Mouse (Mus musculus): ENCODE measurements at regions not wholly inside any gene's neighbourhood (a gene's known extent, or its start where the extent isn't known, plus 50 kb on each side); places are given as distances from the start of the nearest gene placed in this dataset.

DNA sequence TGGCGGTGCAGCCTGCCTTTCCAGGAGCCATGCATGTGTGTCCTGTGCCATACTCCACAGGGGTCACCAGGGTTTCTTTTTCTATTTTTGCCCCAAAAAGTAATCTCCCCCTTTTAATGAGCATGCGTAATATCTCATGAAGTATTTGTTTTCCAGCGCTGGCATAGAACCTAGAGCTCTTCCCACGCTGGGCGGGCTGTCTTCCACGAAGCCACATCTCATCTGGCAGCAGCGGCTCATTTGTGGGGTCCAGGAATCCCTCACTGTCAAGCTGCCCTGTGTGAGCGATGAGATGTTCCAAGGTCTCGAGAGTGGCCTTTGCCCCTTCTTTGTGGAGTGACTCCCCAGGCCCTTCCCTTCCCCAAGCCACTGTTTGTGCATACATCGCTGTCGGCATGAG is 184.8 kb upstream of the Kcnab2 start:
- Histone ChIP-seq H3K4me3 (ENCODE audit: insufficient read depth, low read depth, low read length) (no peak overlapping the region), H3K9ac (ENCODE audit: low read depth, low read length) (no peak overlapping the region), H3K79me2 (ENCODE audit: control insufficient read depth, insufficient read depth, low read length) (no peaks in the 10 kb centered on the region), H3K36me3 (ENCODE audit: control insufficient read depth, insufficient read depth, low read length) (no peaks in the 10 kb centered on the region), H3K27ac (replicated peaks; ENCODE audit: insufficient read depth, low read depth, low read length) (no peak overlapping the region), H3K4me1 (ENCODE audit: control insufficient read depth, insufficient read depth, low read length) (no peaks in the 10 kb centered on the region), H3K27me3 (ENCODE audit: control insufficient read depth, insufficient read depth, low read length) (no peaks in the 10 kb centered on the region)
- TF ChIP-seq POLR2A (IDR thresholded peaks at IDR 0.05; ENCODE audit: extremely low read depth, insufficient read depth, low read length) = no peak
- no peak for TF ChIP-seq CTCF (IDR thresholded peaks at IDR 0.05; ENCODE audit: low read depth, low read length)
- 90% methylated on average over 11 of the region's 11 CpGs for WGBS
- DNase-seq (ENCODE audit: extremely low read depth, low read depth, low spot score) = no peak

DNA sequence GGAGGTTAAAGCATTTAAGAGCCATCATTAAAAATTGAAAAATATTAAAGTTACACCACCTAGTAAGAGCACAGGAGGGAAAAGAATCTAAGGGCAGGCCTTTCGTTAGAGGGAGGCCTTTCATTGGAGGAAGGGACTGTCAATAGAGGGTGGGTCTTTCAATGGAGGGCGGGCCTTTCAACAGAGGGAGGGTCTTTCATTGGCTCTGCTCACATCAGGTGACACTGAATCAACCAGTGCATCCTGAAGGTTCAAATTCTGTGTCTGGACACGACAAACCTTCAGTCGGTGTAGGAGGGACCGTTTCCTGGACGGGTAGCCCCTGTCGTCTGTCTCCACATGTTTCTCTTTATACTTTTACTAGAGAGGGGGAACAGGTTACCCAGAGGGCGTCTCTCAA is 172.5 kb upstream of the Kcnab2 start:
- DNase-seq (ENCODE audit: extremely low read depth, low read depth, low spot score) = no peak
- TF ChIP-seq CTCF (IDR thresholded peaks at IDR 0.05; ENCODE audit: low read depth, low read length) = no peak
- no peak for TF ChIP-seq POLR2A (IDR thresholded peaks at IDR 0.05; ENCODE audit: extremely low read depth, insufficient read depth, low read length)
- H3K4me3 ChIP-seq (ENCODE audit: insufficient read depth, low read depth, low read length) = no peak overlapping the region
- H3K36me3 ChIP-seq (ENCODE audit: control insufficient read depth, insufficient read depth, low read length) = no peaks in the 10 kb centered on the region
- no peaks in the 10 kb centered on the region for H3K79me2 ChIP-seq (ENCODE audit: control insufficient read depth, insufficient read depth, low read length)
- no peak overlapping the region for H3K27ac ChIP-seq (replicated peaks; ENCODE audit: insufficient read depth, low read depth, low read length)
- H3K9ac ChIP-seq (ENCODE audit: low read depth, low read length) = no peak overlapping the region
- H3K27me3 ChIP-seq (ENCODE audit: control insufficient read depth, insufficient read depth, low read length) = no peaks in the 10 kb centered on the region; the same call in 1 of the 2 replicates
- 76% methylated on average over 8 of the region's 8 CpGs for WGBS
- no peaks in the 10 kb centered on the region for H3K4me1 ChIP-seq (ENCODE audit: control insufficient read depth, insufficient read depth, low read length)

DNA sequence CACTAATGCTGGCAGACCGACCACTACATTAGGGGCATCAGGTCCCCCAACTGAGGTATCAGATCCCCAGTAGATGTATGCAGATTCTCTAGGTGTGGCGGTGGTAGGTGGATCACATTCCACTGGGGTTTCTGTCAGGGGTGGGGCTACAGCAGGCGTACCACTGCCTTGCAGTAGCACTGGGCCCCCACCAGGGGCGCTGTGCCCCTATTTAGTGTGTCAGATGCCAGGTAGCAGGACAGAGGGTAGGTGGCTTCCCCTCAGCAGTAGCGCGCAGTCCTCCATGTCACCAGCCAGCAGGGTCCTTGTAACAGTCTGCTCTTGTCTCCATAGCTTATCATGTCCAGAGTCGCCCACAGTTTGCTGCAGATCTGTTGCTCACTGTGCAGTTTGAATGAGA is 169.9 kb upstream of the Kcnab2 start:
- Histone ChIP-seq H3K79me2 (ENCODE audit: control insufficient read depth, insufficient read depth, low read length) (no peaks in the 10 kb centered on the region), H3K4me3 (ENCODE audit: insufficient read depth, low read depth, low read length) (no peak overlapping the region), H3K4me1 (ENCODE audit: control insufficient read depth, insufficient read depth, low read length) (no peaks in the 10 kb centered on the region), H3K36me3 (ENCODE audit: control insufficient read depth, insufficient read depth, low read length) (no peaks in the 10 kb centered on the region), H3K27ac (replicated peaks; ENCODE audit: insufficient read depth, low read depth, low read length) (no peak overlapping the region), H3K27me3 (ENCODE audit: control insufficient read depth, insufficient read depth, low read length) (no peaks in the 10 kb centered on the region; the same call in 1 of the 2 replicates), H3K9ac (ENCODE audit: low read depth, low read length) (no peak overlapping the region)
- WGBS = 47% methylated on average over 7 of the region's 7 CpGs
- DNase-seq (ENCODE audit: extremely low read depth, low read depth, low spot score) = no peak
- peak; percentile 67 for TF ChIP-seq CTCF (IDR thresholded peaks at IDR 0.05; ENCODE audit: low read depth, low read length)
- no peak for TF ChIP-seq POLR2A (IDR thresholded peaks at IDR 0.05; ENCODE audit: extremely low read depth, insufficient read depth, low read length)

DNA sequence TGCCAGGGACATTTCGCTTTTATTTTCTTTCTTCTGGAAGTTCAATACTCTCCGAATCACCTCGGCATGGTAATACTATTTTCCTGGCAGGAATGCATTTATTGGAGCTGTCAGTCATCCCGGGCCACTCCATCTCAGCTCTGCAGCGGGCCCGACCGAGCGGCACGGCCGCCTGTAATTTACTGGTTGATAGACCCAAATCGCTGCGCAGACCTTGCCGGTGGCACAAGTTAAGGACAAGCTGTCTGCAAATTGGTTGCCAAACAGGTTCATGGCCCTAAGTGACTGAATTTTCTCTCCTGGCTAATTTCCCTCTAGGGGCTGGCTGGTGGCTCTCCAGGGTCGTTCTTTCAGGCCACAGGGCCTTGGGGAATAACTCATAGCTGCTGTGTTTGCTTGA is 169.4 kb upstream of the Kcnab2 start:
- no peak overlapping the region for H3K27ac ChIP-seq (replicated peaks; ENCODE audit: insufficient read depth, low read depth, low read length)
- H3K4me1 ChIP-seq (ENCODE audit: control insufficient read depth, insufficient read depth, low read length) = no peaks in the 10 kb centered on the region
- H3K9ac ChIP-seq (ENCODE audit: low read depth, low read length) = no peak overlapping the region
- 91% methylated on average over 14 of the region's 14 CpGs for WGBS
- no peaks in the 10 kb centered on the region for H3K79me2 ChIP-seq (ENCODE audit: control insufficient read depth, insufficient read depth, low read length)
- H3K27me3 ChIP-seq (ENCODE audit: control insufficient read depth, insufficient read depth, low read length) = no peaks in the 10 kb centered on the region; the same call in 1 of the 2 replicates
- no peaks in the 10 kb centered on the region for H3K36me3 ChIP-seq (ENCODE audit: control insufficient read depth, insufficient read depth, low read length)
- TF ChIP-seq POLR2A (IDR thresholded peaks at IDR 0.05; ENCODE audit: extremely low read depth, insufficient read depth, low read length) = no peak
- no peak for TF ChIP-seq CTCF (IDR thresholded peaks at IDR 0.05; ENCODE audit: low read depth, low read length)
- DNase-seq (ENCODE audit: extremely low read depth, low read depth, low spot score) = no peak
- no peak overlapping the region for H3K4me3 ChIP-seq (ENCODE audit: insufficient read depth, low read depth, low read length)

DNA sequence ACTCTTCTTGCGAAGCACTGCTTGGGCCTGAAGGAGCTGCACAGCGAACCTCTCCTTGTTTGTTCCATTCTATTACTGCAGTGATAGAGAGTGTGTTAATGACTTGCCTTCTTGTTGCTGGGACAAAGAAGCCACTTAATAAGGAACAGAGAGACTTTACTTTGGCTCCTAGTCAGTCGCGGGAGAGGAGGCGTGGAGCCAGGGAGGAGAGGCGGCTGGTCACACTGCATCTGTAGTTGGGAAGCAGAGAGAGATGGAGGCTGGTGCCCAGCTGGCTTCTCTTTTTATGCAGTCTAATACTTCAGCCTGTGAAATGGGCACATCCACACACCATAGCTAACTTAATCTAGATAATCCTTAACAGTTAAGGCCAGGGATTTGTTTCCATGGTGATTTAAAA is 159.4 kb upstream of the Kcnab2 start:
- TF ChIP-seq POLR2A (IDR thresholded peaks at IDR 0.05; ENCODE audit: extremely low read depth, insufficient read depth, low read length) (no peak), CTCF (IDR thresholded peaks at IDR 0.05; ENCODE audit: low read depth, low read length) (no peak)
- no peaks in the 10 kb centered on the region for H3K36me3 ChIP-seq (ENCODE audit: control insufficient read depth, insufficient read depth, low read length)
- no peak for DNase-seq (ENCODE audit: extremely low read depth, low read depth, low spot score)
- no peak overlapping the region for H3K4me3 ChIP-seq (ENCODE audit: insufficient read depth, low read depth, low read length)
- no peak overlapping the region for H3K27ac ChIP-seq (replicated peaks; ENCODE audit: insufficient read depth, low read depth, low read length)
- H3K9ac ChIP-seq (ENCODE audit: low read depth, low read length) = no peak overlapping the region
- no peaks in the 10 kb centered on the region for H3K79me2 ChIP-seq (ENCODE audit: control insufficient read depth, insufficient read depth, low read length)
- no peaks in the 10 kb centered on the region for H3K27me3 ChIP-seq (ENCODE audit: control insufficient read depth, insufficient read depth, low read length)
- H3K4me1 ChIP-seq (ENCODE audit: control insufficient read depth, insufficient read depth, low read length) = no peaks in the 10 kb centered on the region
- 71% methylated on average over 6 of the region's 6 CpGs for WGBS

DNA sequence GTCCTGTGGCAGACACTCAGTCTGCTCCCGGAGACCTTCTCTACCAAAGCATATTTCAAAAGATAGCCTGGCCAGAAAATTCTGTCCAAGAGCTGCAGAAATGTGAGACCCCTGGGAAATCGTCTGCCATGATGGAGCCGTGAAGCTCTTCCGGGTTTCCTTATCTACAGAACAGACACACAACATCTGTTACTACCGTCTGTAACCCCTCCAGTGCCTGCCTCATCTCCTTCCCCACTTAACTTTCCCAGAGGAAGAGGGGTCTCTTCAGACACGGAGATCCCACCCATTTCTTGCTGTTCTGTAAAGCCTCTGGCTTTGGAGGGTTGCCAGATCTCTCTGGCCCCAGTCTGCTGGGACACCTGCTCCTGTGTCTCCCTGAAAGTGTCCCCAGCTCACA is 156.2 kb upstream of the Kcnab2 start:
- TF ChIP-seq POLR2A (IDR thresholded peaks at IDR 0.05; ENCODE audit: extremely low read depth, insufficient read depth, low read length) (no peak), CTCF (IDR thresholded peaks at IDR 0.05; ENCODE audit: low read depth, low read length) (no peak)

More for the DNA sequence above, 156.2 kb upstream of the Kcnab2 start:
- no peaks in the 10 kb centered on the region for H3K4me1 ChIP-seq (ENCODE audit: control insufficient read depth, insufficient read depth, low read length)
- WGBS = 48% methylated on average over 6 of the region's 6 CpGs
- no peaks in the 10 kb centered on the region for H3K79me2 ChIP-seq (ENCODE audit: control insufficient read depth, insufficient read depth, low read length)
- no peaks in the 10 kb centered on the region for H3K27me3 ChIP-seq (ENCODE audit: control insufficient read depth, insufficient read depth, low read length)
- no peak overlapping the region for H3K9ac ChIP-seq (ENCODE audit: low read depth, low read length)
- no peak overlapping the region for H3K4me3 ChIP-seq (ENCODE audit: insufficient read depth, low read depth, low read length)
- H3K27ac ChIP-seq (replicated peaks; ENCODE audit: insufficient read depth, low read depth, low read length) = no peak overlapping the region
- DNase-seq (ENCODE audit: extremely low read depth, low read depth, low spot score) = no peak
- no peaks in the 10 kb centered on the region for H3K36me3 ChIP-seq (ENCODE audit: control insufficient read depth, insufficient read depth, low read length)

Measured in liver, adult 2 months (tissue).